Mouse (Mus musculus) liver, postnatal 0 days (tissue): ENCODE data around the gene Sufu.

Experiments
- CTCF ChIP-seq: sonication (generic); IDR thresholded peaks from 2 replicates; pipeline ENCODE4 v1.5.1; 2016; ENCODE audit warnings: antibody characterized with exemption, low read depth
- EP300 ChIP-seq: IDR thresholded peaks from 2 replicates; pipeline ENCODE4 v1.6.1; 2016; ENCODE audit warnings: antibody characterized with exemption, low read depth, mild to moderate bottlenecking

- TF ChIP-seq CTCF (no peak), EP300 (no peak)
Observed at GRCm38 (mm10) chr19:46382275-46382674, 14.4 kb upstream of the Sufu start.
